In genomic region chr5:65731173-65732007, GRCm38 (mm10) we compare ENCODE assay signal across 9 mouse cellular contexts. TPM values are rescaled to one million over a fixed set of nuclear protein-coding genes. Genes with fewer than 3 reads are reported as not detected.
A peak's percentile ranks its signal among the peaks of the same experiment; 100 is the strongest.
DNase-seq lines count a peak whose midpoint lies in the region; ATAC-seq and TF ChIP-seq lines count a peak whose summit lies in the region.
"Had no signal": no experiment of that assay in that cellular context is flagged by ENCODE, and none has a peak within 500 bp of the region (broad histone marks: within the 10 kb centered on the region; RNA-seq: fewer than 3 reads in every experiment).

No protein-coding gene starts in this region.

- ATAC-seq in embryonic facial prominence, embryonic 14.5 days (ENCODE audit: low read depth) = no peak
- peak; percentile 76 for ATAC-seq in intestine, embryonic 16.5 days
- ATAC-seq in lung, embryonic 14.5 days (ENCODE audit: insufficient read depth) = peak; percentile 84

- no peaks in the 10 kb centered on the region for H3K36me3 ChIP-seq in embryonic facial prominence, embryonic 14.5 days (ENCODE audit: control insufficient read depth, insufficient read depth, low read length)
- H3K36me3 ChIP-seq in intestine, embryonic 16.5 days (ENCODE audit: control insufficient read depth, insufficient read depth, low read length) = no peaks in the 10 kb centered on the region
- H3K36me3 ChIP-seq in lung, embryonic 14.5 days (ENCODE audit: insufficient read depth) = no peaks in the 10 kb centered on the region
- H3K36me3 ChIP-seq: limb, embryonic 15.5 days had no signal

- H3K9ac ChIP-seq in embryonic facial prominence, embryonic 14.5 days (ENCODE audit: low read depth, low read length) = no peak overlapping the region
- no peak overlapping the region for H3K9ac ChIP-seq in intestine, embryonic 16.5 days (ENCODE audit: low read depth, low read length)
- H3K9ac ChIP-seq in lung, embryonic 14.5 days = no peak overlapping the region
- H3K9ac ChIP-seq: limb, embryonic 15.5 days had no signal

- 63% methylated on average over 9 of the region's 9 CpGs for WGBS in embryonic facial prominence, embryonic 14.5 days
- 61% methylated on average over 9 of the region's 9 CpGs for WGBS in intestine, embryonic 16.5 days
- 42% methylated on average over 9 of the region's 9 CpGs for WGBS in lung, embryonic 14.5 days

- TF ChIP-seq CTCF in lung, embryonic 14.5 days (IDR thresholded peaks at IDR 0.05; ENCODE audit: low read depth) = no peak

- no peaks in the 10 kb centered on the region for H3K9me3 ChIP-seq in embryonic facial prominence, embryonic 14.5 days (ENCODE audit: control insufficient read depth, low read length)
- H3K9me3 ChIP-seq in intestine, embryonic 16.5 days (ENCODE audit: control insufficient read depth, low read length) = no peaks in the 10 kb centered on the region
- no peaks in the 10 kb centered on the region for H3K9me3 ChIP-seq in lung, embryonic 14.5 days (ENCODE audit: low read depth, low read length)
- H3K9me3 ChIP-seq: limb, embryonic 15.5 days had no signal

- no peaks in the 10 kb centered on the region for H3K27me3 ChIP-seq in embryonic facial prominence, embryonic 14.5 days (replicated peaks; ENCODE audit: control insufficient read depth, insufficient read depth, low read length)
- H3K27me3 ChIP-seq in intestine, embryonic 16.5 days (replicated peaks; ENCODE audit: control insufficient read depth, insufficient read depth, low read length) = no peaks in the 10 kb centered on the region
- H3K27me3 ChIP-seq in lung, embryonic 14.5 days (ENCODE audit: insufficient read depth, low read length) = no peaks in the 10 kb centered on the region
- H3K27me3 ChIP-seq: limb, embryonic 15.5 days had no signal

- peak; percentile 59 for DNase-seq in adrenal gland, postnatal 10 days
- peak; percentile 40 for DNase-seq in embryonic facial prominence, embryonic 14.5 days (ENCODE audit: low spot score)
- peak; percentile 78 for DNase-seq in lung, embryonic 14.5 days
- no peak for DNase-seq in cerebellum, adult 9-11 months
- no peak for DNase-seq in natural killer cell, adult 2 months (ENCODE audit: low spot score in 2 of 2)
- no peak for DNase-seq in cerebellum, postnatal 36 days
- no peak for DNase-seq in layer of hippocampus, postnatal 14 days (ENCODE audit: low spot score in 2 of 2)

- H3K4me2 ChIP-seq in embryonic facial prominence, embryonic 14.5 days (ENCODE audit: low read depth, low read length) = no peak overlapping the region
- H3K4me2 ChIP-seq in intestine, embryonic 16.5 days (ENCODE audit: low read depth, low read length) = no peak overlapping the region
- H3K4me2 ChIP-seq in lung, embryonic 14.5 days = no peak overlapping the region
- H3K4me2 ChIP-seq: limb, embryonic 15.5 days had no signal

- no peak overlapping the region for H3K4me3 ChIP-seq in embryonic facial prominence, embryonic 14.5 days (ENCODE audit: low read depth, low read length)
- no peak overlapping the region for H3K4me3 ChIP-seq in intestine, embryonic 16.5 days (ENCODE audit: low read length)
- H3K4me3 ChIP-seq in lung, embryonic 14.5 days (ENCODE audit: low read depth, low read length) = no peak overlapping the region
- H3K4me3 ChIP-seq: limb, embryonic 15.5 days had no signal

- no peak overlapping the region for H3K27ac ChIP-seq in embryonic facial prominence, embryonic 14.5 days (replicated peaks; ENCODE audit: low read depth, low read length)
- H3K27ac ChIP-seq in intestine, embryonic 16.5 days (ENCODE audit: low read length) = no peak overlapping the region
- H3K27ac ChIP-seq in lung, embryonic 14.5 days (ENCODE audit: low read depth) = 0 out of 2 replicates have a peak overlapping the region, but pooled peaks have one; percentile 2
- H3K27ac ChIP-seq: limb, embryonic 15.5 days had no signal

- no peaks in the 10 kb centered on the region for H3K4me1 ChIP-seq in embryonic facial prominence, embryonic 14.5 days (ENCODE audit: control insufficient read depth, insufficient read depth, low read length)
- H3K4me1 ChIP-seq in intestine, embryonic 16.5 days (ENCODE audit: control insufficient read depth, insufficient read depth, low read length) = peaks cover 3% of the 10 kb centered on the region; the same call in 1 of the 2 replicates
- 0 out of 2 replicates have a peak, but pooled peaks cover 4% of the 10 kb centered on the region for H3K4me1 ChIP-seq in lung, embryonic 14.5 days (ENCODE audit: insufficient read depth)
- H3K4me1 ChIP-seq: limb, embryonic 15.5 days had no signal

RNA-seq across cellular contexts. Expression of gene N4bp2, which starts 31.9 kb away (rescaled TPM):
- total RNA-seq in adrenal gland, postnatal 10 days (2021) = 10 to 100 TPM; 26.0 to 31.2 TPM
- polyA plus RNA-seq in embryonic facial prominence, embryonic 14.5 days (2014; fragmentation: Nextera tagmentation; extraction: Ambion mirVana) = 33.6 and 34.6 TPM in 2 replicates
- polyA plus RNA-seq in intestine, embryonic 16.5 days (2015; fragmentation: Nextera tagmentation; extraction: Ambion mirVana) = 16.4 and 16.8 TPM in 2 replicates
- polyA plus RNA-seq in lung, embryonic 14.5 days (2014; fragmentation: Nextera tagmentation; extraction: Ambion mirVana) = 33.0 and 33.2 TPM in 2 replicates
- total RNA-seq in layer of hippocampus, postnatal 14 days (2021) = 10 to 100 TPM; 16.9 to 17.8 TPM

RNA-seq across cellular contexts. Expression of gene Pds5a, which starts 33.3 kb away (rescaled TPM):
- total RNA-seq in adrenal gland, postnatal 10 days (2021) = 100 to 1,000 TPM in 1 of 2 experiments, 10 to 100 TPM in 1; 81.9 to 110 TPM
- 69.3 and 75.4 TPM in 2 replicates for polyA plus RNA-seq in embryonic facial prominence, embryonic 14.5 days (2014; fragmentation: Nextera tagmentation; extraction: Ambion mirVana)
- polyA plus RNA-seq in intestine, embryonic 16.5 days (2015; fragmentation: Nextera tagmentation; extraction: Ambion mirVana) = 31.2 and 33.4 TPM in 2 replicates
- 107 and 113 TPM in 2 replicates for polyA plus RNA-seq in lung, embryonic 14.5 days (2014; fragmentation: Nextera tagmentation; extraction: Ambion mirVana)
- total RNA-seq in layer of hippocampus, postnatal 14 days (2021) = 10 to 100 TPM; 80.6 to 82.6 TPM

Comparison
In these comparisons a context has a peak if more than half of its experiments do, and no peak if none do; other contexts are left out.
1. DNase-seq: peak in adrenal gland, postnatal 10 days (single experiment), embryonic facial prominence, embryonic 14.5 days (single experiment) and lung, embryonic 14.5 days (single experiment); none in cerebellum, adult 9-11 months (single experiment), natural killer cell, adult 2 months (0 of 2), cerebellum, postnatal 36 days (0 of 2) and layer of hippocampus, postnatal 14 days (0 of 2).